Mouse (Mus musculus) fat pad, adult 2 months (tissue): ENCODE results near the gene Olfr480.

ENCODE experiments used
- DNase-seq: peaks from one replicate; pipeline ENCODE4 v3.0.0-alpha.2; 2011; ENCODE audit warnings: low read depth, low spot score; ENCODE audit errors: extremely low read depth

Olfr480 gene

DNA sequence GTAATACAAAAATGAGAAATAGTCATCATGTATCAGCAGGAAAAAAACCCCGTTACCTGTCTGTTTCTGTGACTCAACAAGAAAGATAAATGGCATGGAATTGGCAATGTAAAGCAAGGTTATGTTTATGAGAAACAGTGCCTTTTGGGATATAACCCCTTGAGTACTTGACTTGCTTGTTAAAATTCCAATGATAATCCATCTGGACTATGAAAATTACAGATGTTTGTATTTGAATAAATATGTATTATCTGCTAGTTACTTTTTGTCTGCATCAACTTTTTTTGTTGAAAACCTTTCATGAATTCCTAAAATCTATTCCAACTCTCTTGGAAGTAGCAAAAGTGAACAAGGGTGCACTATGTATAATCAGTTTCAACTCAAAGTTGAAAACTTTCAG lies at the start of gene Olfr480:
Gene Olfr480, minus strand, starts transcription at position 101 of the 400 bp plus-strand sequence.
- no peak for DNase-seq

DNA sequence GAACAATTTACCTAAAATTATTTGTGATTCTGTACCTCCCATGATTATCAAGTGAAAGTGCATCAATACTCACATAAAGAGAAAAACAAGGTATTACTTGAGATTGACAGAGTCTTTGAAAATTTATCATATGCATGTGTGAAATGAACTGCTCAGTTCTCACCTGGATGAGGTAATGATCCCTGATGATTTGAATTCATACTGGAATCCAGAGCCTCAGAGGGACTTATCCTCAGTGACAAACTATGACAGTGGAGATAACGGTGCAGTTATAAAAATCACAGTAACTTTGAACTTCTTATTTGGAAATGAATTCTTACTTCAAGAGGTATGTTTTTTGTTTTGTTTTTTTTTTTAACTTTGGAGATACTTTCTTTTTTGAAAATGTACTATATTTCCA lies 33.4 kb upstream of the Olfr480 start, which contains the start of gene Olfr483:
Gene Olfr483, plus strand, starts transcription at position 301 of the 400 bp plus-strand sequence.
- no peak for DNase-seq

DNA sequence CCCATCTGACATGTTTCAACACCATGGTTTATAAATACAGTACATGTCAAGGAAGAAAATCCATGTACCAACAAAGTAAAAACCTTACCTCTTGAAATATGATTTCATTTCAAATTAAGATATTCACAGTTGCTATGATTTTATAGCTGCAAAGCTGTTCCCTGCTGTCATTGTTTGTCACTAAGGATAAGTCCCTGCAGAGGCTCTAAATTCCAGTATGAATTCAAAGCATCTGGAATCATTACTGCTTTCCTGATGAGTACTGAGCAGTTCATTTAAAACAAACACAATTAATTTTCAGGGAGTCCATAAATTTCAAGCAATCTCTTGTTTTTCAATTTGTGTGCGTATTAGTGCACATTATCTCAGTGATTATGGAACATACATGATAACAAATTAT lies 30.3 kb upstream of the Olfr480 start, which contains the start of gene Olfr482:
Gene Olfr482, minus strand, starts transcription at position 101 of the 400 bp plus-strand sequence.
- no peak for DNase-seq

DNA sequence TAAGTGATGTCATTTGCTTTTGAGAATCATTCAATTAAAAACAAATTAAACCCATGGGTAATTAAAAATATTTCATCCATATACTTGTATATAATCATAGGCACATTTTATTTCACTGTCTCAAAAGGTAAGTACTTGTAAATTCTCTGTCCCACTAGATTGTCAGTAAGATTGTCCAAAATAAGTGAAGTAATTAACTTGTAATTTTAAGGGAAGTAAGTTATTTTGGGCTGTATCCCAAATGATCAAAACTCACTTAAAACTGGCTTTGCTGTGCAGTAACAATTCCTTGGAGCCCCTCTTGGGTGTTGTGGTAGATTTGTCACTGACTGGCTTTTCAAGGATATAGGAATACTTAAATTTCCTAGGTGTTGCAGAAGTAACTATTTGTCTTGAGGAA lies 12.4 kb upstream of the Olfr480 start, which contains the start of gene Olfr481:
Gene Olfr481, plus strand, starts transcription at position 301 of the 400 bp plus-strand sequence.
- DNase-seq, result no peak

DNA sequence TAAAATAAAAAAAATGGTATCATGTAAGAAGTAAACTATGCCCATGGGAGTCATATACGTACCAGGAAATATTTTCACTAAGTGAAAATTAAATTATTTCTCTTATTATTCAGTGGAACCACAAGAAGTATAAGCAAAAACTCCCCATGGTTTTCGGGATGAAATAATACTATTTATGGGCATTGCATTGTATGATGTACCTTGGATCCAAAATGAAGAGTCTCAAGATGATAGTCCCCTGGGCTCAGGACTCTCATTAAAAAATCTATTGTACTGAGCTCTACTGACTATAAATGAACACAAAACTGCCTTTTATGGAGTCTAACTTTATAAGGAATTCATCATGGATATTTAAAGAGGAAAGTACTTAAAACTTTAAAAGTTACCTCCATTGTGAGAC lies 16.8 kb downstream of the Olfr480 start, which contains the start of gene Olfr479:
Gene Olfr479, plus strand, starts transcription at position 301 of the 400 bp plus-strand sequence.
- DNase-seq, result no peak

DNA sequence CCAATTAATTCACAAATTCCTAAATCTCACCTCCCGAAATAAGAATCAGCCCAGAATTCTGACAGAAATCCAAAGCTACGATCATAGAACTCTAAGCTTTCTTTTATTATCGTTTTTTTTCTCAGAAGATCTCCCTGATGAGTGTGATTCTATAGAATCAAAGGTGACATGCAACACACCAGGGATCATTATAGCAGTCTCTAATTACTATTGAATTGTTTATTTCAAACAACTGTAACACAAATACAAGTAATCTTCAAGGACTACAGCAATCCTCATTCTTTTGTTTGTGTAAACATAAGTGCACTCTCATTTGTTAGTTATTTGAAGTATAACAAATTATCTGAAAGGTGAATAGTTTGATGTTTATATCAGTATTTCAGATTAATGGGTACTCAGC lies 33.3 kb downstream of the Olfr480 start, which contains the start of gene Olfr478:
Gene Olfr478, minus strand, starts transcription at position 101 of the 400 bp plus-strand sequence.
- DNase-seq, result no peak
